Mouse (Mus musculus): ENCODE results near the gene Pdlim5. TPM values are rescaled to one million over a fixed set of nuclear protein-coding genes. Genes with fewer than 3 reads are reported as not detected.
A peak's percentile ranks its signal among the peaks of the same experiment; 100 is the strongest.

Gene Pdlim5
- polyA plus RNA-seq, 1 experiment from 2014 or later = 240 TPM

GRCm38 (mm10) chr3:142321930-142322329 lies 73.6 kb downstream of the Pdlim5 start:
- no peak overlapping the region for H3K4me3 ChIP-seq (ENCODE audit: low read depth, low read length)
- no peak overlapping the region for H3K4me2 ChIP-seq
- H3K9ac ChIP-seq (ENCODE audit: low read depth, low read length) = no peak overlapping the region
- no peaks in the 10 kb centered on the region for H3K9me3 ChIP-seq (replicated peaks; ENCODE audit: control insufficient read depth, low read length)
- 50% methylated on average over 6 of the region's 6 CpGs for WGBS (ENCODE audit: insufficient replicate concordance)
- ATAC-seq (replicated peaks; ENCODE audit: insufficient number of reproducible peaks, low FRiP score, low TSS enrichment) = no peak
- H3K4me1 ChIP-seq (ENCODE audit: control insufficient read depth, insufficient read depth, low read length) = peaks cover 6% of the 10 kb centered on the region; the same call in 1 of the 2 replicates
- no peak overlapping the region for H3K27ac ChIP-seq (ENCODE audit: low read depth, low read length)
- H3K36me3 ChIP-seq (ENCODE audit: control insufficient read depth, insufficient read depth, low read length) = no peaks in the 10 kb centered on the region
- no peaks in the 10 kb centered on the region for H3K27me3 ChIP-seq (ENCODE audit: control insufficient read depth, insufficient read depth, low read length)

- Histone ChIP-seq H3K27ac (ENCODE audit: low read depth, low read length) (peak overlapping the region; percentile 51; the same call in 1 of the 2 replicates), H3K4me1 (ENCODE audit: control insufficient read depth, insufficient read depth, low read length) (peaks cover 8% of the 10 kb centered on the region), H3K27me3 (ENCODE audit: control insufficient read depth, insufficient read depth, low read length) (no peaks in the 10 kb centered on the region), H3K4me3 (ENCODE audit: low read depth, low read length) (no peak overlapping the region), H3K4me2 (no peak overlapping the region), H3K36me3 (ENCODE audit: control insufficient read depth, insufficient read depth, low read length) (no peaks in the 10 kb centered on the region), H3K9ac (ENCODE audit: low read depth, low read length) (no peak overlapping the region), H3K9me3 (replicated peaks; ENCODE audit: control insufficient read depth, low read length) (no peaks in the 10 kb centered on the region)
- 28% methylated on average over 2 of the region's 2 CpGs for WGBS (ENCODE audit: insufficient replicate concordance)
- peak; percentile 49; the same call in 1 of the 2 replicates for ATAC-seq (replicated peaks; ENCODE audit: insufficient number of reproducible peaks, low FRiP score, low TSS enrichment)
Measured at GRCm38 (mm10) chr3:142318147-142318546, 77.3 kb downstream of the Pdlim5 start.

DNA sequence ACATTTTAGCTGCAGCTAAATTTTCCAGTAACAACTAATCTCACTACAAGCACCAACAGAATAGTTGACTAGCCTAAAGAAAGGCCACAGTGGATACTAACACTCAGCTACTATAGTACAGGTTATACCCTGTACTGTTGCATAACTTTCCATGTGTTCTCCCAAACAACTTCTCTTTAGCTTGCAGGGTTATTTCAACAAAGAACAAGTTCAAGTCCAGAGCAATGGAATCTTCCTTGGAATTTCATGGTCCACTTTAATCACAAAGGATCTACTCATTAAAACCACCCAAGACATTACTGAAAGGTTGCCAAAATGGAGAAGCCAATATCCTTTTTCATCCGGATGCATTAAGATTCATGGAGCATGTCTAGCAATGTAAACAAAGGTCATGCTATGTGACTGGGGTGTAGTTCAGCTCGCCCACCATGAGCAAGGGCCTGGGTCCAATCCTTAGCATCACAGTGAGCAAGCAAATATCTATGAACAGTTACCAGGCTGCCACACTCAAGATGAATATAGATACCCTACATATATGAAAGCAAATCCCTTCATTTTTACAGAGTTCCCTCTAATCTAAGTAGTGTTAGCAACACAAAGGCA lies 79.3 kb downstream of the Pdlim5 start:
- 79% methylated on average over 2 of the region's 2 CpGs for WGBS (ENCODE audit: insufficient replicate concordance)
- H3K4me1 ChIP-seq (ENCODE audit: control insufficient read depth, insufficient read depth, low read length) = peaks cover 5% of the 10 kb centered on the region
- no peaks in the 10 kb centered on the region; the same call in 1 of the 2 replicates for H3K36me3 ChIP-seq (ENCODE audit: control insufficient read depth, insufficient read depth, low read length)
- no peak overlapping the region for H3K4me2 ChIP-seq
- no peaks in the 10 kb centered on the region for H3K9me3 ChIP-seq (replicated peaks; ENCODE audit: control insufficient read depth, low read length)
- H3K27ac ChIP-seq (ENCODE audit: low read depth, low read length) = no peak overlapping the region
- no peak overlapping the region for H3K9ac ChIP-seq (ENCODE audit: low read depth, low read length)
- H3K27me3 ChIP-seq (ENCODE audit: control insufficient read depth, insufficient read depth, low read length) = no peaks in the 10 kb centered on the region
- H3K4me3 ChIP-seq (ENCODE audit: low read depth, low read length) = no peak overlapping the region
- no peak for ATAC-seq (replicated peaks; ENCODE audit: insufficient number of reproducible peaks, low FRiP score, low TSS enrichment)

DNA sequence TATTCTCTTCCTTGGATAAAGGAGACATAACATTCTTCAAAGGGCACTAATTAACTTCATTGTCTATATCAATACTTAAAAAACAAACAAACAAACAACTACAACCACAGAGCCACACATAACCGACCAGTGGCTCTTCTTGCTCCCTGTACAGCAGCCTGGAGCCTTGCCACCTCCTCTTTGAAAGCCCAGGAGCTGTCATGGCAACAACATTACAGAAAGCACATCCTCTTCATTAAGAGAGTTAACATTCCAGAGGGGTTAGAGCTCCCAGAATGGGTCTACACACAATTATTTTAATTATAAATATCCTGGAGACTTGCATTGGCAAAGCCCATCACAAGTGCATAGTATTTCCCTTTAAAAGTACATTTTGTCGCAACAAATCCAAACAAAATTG lies 84.4 kb downstream of the Pdlim5 start:
- H3K27me3 ChIP-seq (ENCODE audit: control insufficient read depth, insufficient read depth, low read length) = no peaks in the 10 kb centered on the region
- WGBS (ENCODE audit: insufficient replicate concordance) = 65% methylated on average over 2 of the region's 2 CpGs
- no peaks in the 10 kb centered on the region for H3K9me3 ChIP-seq (replicated peaks; ENCODE audit: control insufficient read depth, low read length)
- no peaks in the 10 kb centered on the region; the same call in 1 of the 2 replicates for H3K36me3 ChIP-seq (ENCODE audit: control insufficient read depth, insufficient read depth, low read length)
- H3K27ac ChIP-seq (ENCODE audit: low read depth, low read length) = no peak overlapping the region
- H3K4me2 ChIP-seq = no peak overlapping the region
- H3K9ac ChIP-seq (ENCODE audit: low read depth, low read length) = no peak overlapping the region
- ATAC-seq (replicated peaks; ENCODE audit: insufficient number of reproducible peaks, low FRiP score, low TSS enrichment) = no peak
- H3K4me1 ChIP-seq (ENCODE audit: control insufficient read depth, insufficient read depth, low read length) = peaks cover 5% of the 10 kb centered on the region
- H3K4me3 ChIP-seq (ENCODE audit: low read depth, low read length) = no peak overlapping the region

GRCm38 (mm10) chr3:142310446-142310845 lies 85.0 kb downstream of the Pdlim5 start:
- H3K9me3 ChIP-seq (replicated peaks; ENCODE audit: control insufficient read depth, low read length) = no peaks in the 10 kb centered on the region
- no peak for ATAC-seq (replicated peaks; ENCODE audit: insufficient number of reproducible peaks, low FRiP score, low TSS enrichment)
- no peak overlapping the region for H3K27ac ChIP-seq (ENCODE audit: low read depth, low read length)

GRCm38 (mm10) chr3:142295287-142295676 lies 100.2 kb downstream of the Pdlim5 start:
- H3K9me3 ChIP-seq (replicated peaks; ENCODE audit: control insufficient read depth, low read length) = no peaks in the 10 kb centered on the region
- no peak for ATAC-seq (replicated peaks; ENCODE audit: insufficient number of reproducible peaks, low FRiP score, low TSS enrichment)
- no peaks in the 10 kb centered on the region for H3K36me3 ChIP-seq (ENCODE audit: control insufficient read depth, insufficient read depth, low read length)
- no peak overlapping the region for H3K27ac ChIP-seq (ENCODE audit: low read depth, low read length)
- H3K27me3 ChIP-seq (ENCODE audit: control insufficient read depth, insufficient read depth, low read length) = no peaks in the 10 kb centered on the region
- H3K4me3 ChIP-seq (ENCODE audit: low read depth, low read length) = no peak overlapping the region
- no peaks in the 10 kb centered on the region for H3K4me1 ChIP-seq (ENCODE audit: control insufficient read depth, insufficient read depth, low read length)
- H3K9ac ChIP-seq (ENCODE audit: low read depth, low read length) = no peak overlapping the region
- no peak overlapping the region for H3K4me2 ChIP-seq
- WGBS (ENCODE audit: insufficient replicate concordance) = 83% methylated on average over 7 of the region's 7 CpGs

More at GRCm38 (mm10) chr3:142310446-142310845, 85.0 kb downstream of the Pdlim5 start:
- no peak overlapping the region for H3K4me3 ChIP-seq (ENCODE audit: low read depth, low read length)
- no peaks in the 10 kb centered on the region for H3K27me3 ChIP-seq (ENCODE audit: control insufficient read depth, insufficient read depth, low read length)
- H3K36me3 ChIP-seq (ENCODE audit: control insufficient read depth, insufficient read depth, low read length) = no peaks in the 10 kb centered on the region; the same call in 1 of the 2 replicates
- no peak overlapping the region for H3K9ac ChIP-seq (ENCODE audit: low read depth, low read length)
- 42% methylated on average over 2 of the region's 2 CpGs for WGBS (ENCODE audit: insufficient replicate concordance)
- H3K4me2 ChIP-seq = no peak overlapping the region
- peaks cover 4% of the 10 kb centered on the region for H3K4me1 ChIP-seq (ENCODE audit: control insufficient read depth, insufficient read depth, low read length)

DNA sequence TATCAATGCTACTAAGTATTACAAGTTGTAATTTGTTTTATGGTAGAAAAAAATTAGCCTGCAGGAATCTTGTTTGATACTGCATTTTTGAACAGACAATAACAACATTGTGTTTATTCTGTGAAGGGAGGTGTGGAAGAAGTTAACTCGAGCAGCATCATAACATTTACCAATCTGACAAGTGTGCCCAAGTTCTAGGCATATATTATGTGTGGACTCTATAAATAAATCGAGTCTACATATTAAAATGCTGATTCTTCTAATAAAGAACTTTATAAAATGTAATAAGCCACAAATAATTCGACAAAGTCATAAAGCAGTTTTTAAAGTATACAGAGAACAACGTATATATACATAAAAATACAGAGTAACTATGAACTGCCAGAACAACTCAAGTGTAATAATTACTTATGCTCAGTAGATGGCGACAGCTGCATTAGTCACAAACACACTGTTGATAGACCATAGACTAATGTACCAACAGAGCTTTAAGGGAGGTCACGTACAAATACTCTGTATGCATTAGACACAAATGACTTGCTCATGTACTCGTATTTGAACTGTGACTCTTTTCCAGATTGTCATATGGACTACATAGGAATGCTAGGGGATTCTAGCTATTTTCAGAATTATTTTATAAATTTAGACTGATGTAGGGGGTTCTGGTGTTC lies 100.7 kb downstream of the Pdlim5 start:
- Histone ChIP-seq H3K4me3 (ENCODE audit: low read depth, low read length) (no peak overlapping the region), H3K9me3 (replicated peaks; ENCODE audit: control insufficient read depth, low read length) (no peaks in the 10 kb centered on the region), H3K27ac (ENCODE audit: low read depth, low read length) (no peak overlapping the region), H3K4me2 (no peak overlapping the region), H3K9ac (ENCODE audit: low read depth, low read length) (no peak overlapping the region), H3K36me3 (ENCODE audit: control insufficient read depth, insufficient read depth, low read length) (no peaks in the 10 kb centered on the region), H3K27me3 (ENCODE audit: control insufficient read depth, insufficient read depth, low read length) (no peaks in the 10 kb centered on the region), H3K4me1 (ENCODE audit: control insufficient read depth, insufficient read depth, low read length) (no peaks in the 10 kb centered on the region)
- ATAC-seq (replicated peaks; ENCODE audit: insufficient number of reproducible peaks, low FRiP score, low TSS enrichment) = no peak
- 40% methylated on average over 7 of the region's 7 CpGs for WGBS (ENCODE audit: insufficient replicate concordance)

DNA sequence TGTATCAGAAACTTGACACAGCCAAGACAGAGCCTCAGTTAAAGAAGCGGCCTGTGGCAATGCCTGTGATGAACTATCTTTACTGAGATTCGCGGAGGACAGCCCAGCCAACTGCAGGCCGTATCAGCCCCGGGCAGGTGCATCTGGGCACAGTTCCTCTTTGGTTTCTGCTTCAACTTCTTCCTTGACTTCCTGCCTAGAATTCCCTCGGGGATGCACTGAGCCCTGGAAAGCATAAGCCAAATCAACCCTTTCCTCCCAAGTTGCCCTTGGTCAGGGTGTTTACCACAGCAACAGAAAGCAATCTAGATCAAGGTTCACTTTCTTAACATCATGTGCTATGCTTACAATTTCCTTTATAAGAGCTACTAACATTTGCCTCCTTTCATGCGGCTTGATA lies 101.9 kb downstream of the Pdlim5 start:
- no peaks in the 10 kb centered on the region for H3K9me3 ChIP-seq (replicated peaks; ENCODE audit: control insufficient read depth, low read length)
- H3K4me1 ChIP-seq (ENCODE audit: control insufficient read depth, insufficient read depth, low read length) = no peaks in the 10 kb centered on the region
- H3K36me3 ChIP-seq (ENCODE audit: control insufficient read depth, insufficient read depth, low read length) = no peaks in the 10 kb centered on the region
- H3K9ac ChIP-seq (ENCODE audit: low read depth, low read length) = no peak overlapping the region
- no peaks in the 10 kb centered on the region for H3K27me3 ChIP-seq (ENCODE audit: control insufficient read depth, insufficient read depth, low read length)
- H3K4me3 ChIP-seq (ENCODE audit: low read depth, low read length) = no peak overlapping the region
- no peak overlapping the region for H3K27ac ChIP-seq (ENCODE audit: low read depth, low read length)
- H3K4me2 ChIP-seq = no peak overlapping the region
- WGBS (ENCODE audit: insufficient replicate concordance) = 70% methylated on average over 7 of the region's 7 CpGs
- no peak for ATAC-seq (replicated peaks; ENCODE audit: insufficient number of reproducible peaks, low FRiP score, low TSS enrichment)

DNA sequence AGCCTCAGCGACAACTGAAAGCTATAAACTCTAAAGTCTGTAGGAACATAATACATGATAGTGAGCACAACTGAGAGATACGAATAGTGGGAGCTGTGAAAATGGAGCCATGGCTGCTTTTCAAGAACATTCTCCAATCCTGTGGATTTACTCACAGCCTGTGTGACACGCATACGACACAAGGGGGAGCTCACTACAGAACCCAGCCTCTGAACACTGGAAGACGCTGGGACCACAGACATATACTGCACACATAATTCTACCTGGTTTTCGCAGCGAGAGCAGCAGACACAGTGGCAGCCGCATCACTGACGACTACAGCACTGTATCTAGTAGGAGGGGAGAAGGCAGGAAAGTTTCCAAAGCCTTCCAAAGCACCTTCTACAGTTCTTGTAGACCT lies 112.8 kb downstream of the Pdlim5 start:
- H3K4me2 ChIP-seq = no peak overlapping the region
- no peak overlapping the region for H3K4me3 ChIP-seq (ENCODE audit: low read depth, low read length)
- H3K27ac ChIP-seq (ENCODE audit: low read depth, low read length) = no peak overlapping the region
- H3K9me3 ChIP-seq (replicated peaks; ENCODE audit: control insufficient read depth, low read length) = no peaks in the 10 kb centered on the region
- peaks cover 1% of the 10 kb centered on the region; the same call in 1 of the 2 replicates for H3K36me3 ChIP-seq (ENCODE audit: control insufficient read depth, insufficient read depth, low read length)
- no peaks in the 10 kb centered on the region for H3K27me3 ChIP-seq (ENCODE audit: control insufficient read depth, insufficient read depth, low read length)
- 48% methylated on average over 9 of the region's 9 CpGs for WGBS (ENCODE audit: insufficient replicate concordance)
- ATAC-seq (replicated peaks; ENCODE audit: insufficient number of reproducible peaks, low FRiP score, low TSS enrichment) = no peak
- no peak overlapping the region for H3K9ac ChIP-seq (ENCODE audit: low read depth, low read length)
- H3K4me1 ChIP-seq (ENCODE audit: control insufficient read depth, insufficient read depth, low read length) = peaks cover 15% of the 10 kb centered on the region
